Mouse (Mus musculus) testis, adult 2 months (tissue): Measurements from ENCODE around the gene Lin7c.

Experiments used
- CTCF ChIP-seq: fragments of 200-500 bp; IDR thresholded peaks from 2 replicates; pipeline ENCODE4 v1.5.1; 2012; ENCODE audit warnings: low read depth, mild to moderate bottlenecking, inconsistent platforms, low read length, moderate library complexity; ENCODE audit not compliant: control insufficient read depth, insufficient read depth, insufficient replicate concordance
- POLR2A ChIP-seq: fragments of 200-500 bp; IDR thresholded peaks from 2 replicates; pipeline ENCODE4 v1.6.1; 2012; ENCODE audit warnings: low read depth, mild to moderate bottlenecking, inconsistent platforms, low read length, moderate library complexity; ENCODE audit not compliant: control insufficient read depth

- TF ChIP-seq POLR2A (no peak), CTCF (no peak)
Observed at GRCm38 (mm10) chr2:109909122-109909521, 18.5 kb downstream of the Lin7c start.
